Mouse (Mus musculus): ENCODE results near the gene Pip5kl1. TPM values are rescaled to one million over a fixed set of nuclear protein-coding genes. Genes with fewer than 3 reads are reported as not detected.

The Pip5kl1 gene
- polyA plus RNA-seq, 1 experiment from 2014 or later = 0.42 TPM

GRCm38 (mm10) chr2:32597248-32597647 is 22.7 kb downstream of the Pip5kl1 start:
- ATAC-seq (replicated peaks; ENCODE audit: low FRiP score, low read depth) = no peak
- Histone ChIP-seq H3K27ac (no peak overlapping the region), H3K4me1 (replicated peaks; ENCODE audit: insufficient read depth, low read length) (peaks cover 5% of the 10 kb centered on the region), H3K4me2 (ENCODE audit: low read length) (no peak overlapping the region), H3K9ac (ENCODE audit: low read depth, low read length) (no peak overlapping the region), H3K9me3 (replicated peaks; ENCODE audit: low read length) (no peaks in the 10 kb centered on the region), H3K4me3 (replicated peaks; ENCODE audit: low read depth, low read length) (no peak overlapping the region), H3K27me3 (ENCODE audit: insufficient read depth, low read length) (no peaks in the 10 kb centered on the region), H3K36me3 (ENCODE audit: insufficient read depth, low read length) (peaks cover 6% of the 10 kb centered on the region; the same call in 1 of the 2 replicates)
- WGBS = 89% methylated on average over 5 of the region's 5 CpGs
- no peak for DNase-seq (ENCODE audit: low spot score)
- TF ChIP-seq CTCF (IDR thresholded peaks at IDR 0.05; ENCODE audit: low read depth) = no peak

- Histone ChIP-seq H3K4me2 (ENCODE audit: low read length) (no peak overlapping the region), H3K27me3 (ENCODE audit: insufficient read depth, low read length) (no peaks in the 10 kb centered on the region), H3K36me3 (ENCODE audit: insufficient read depth, low read length) (peaks cover 6% of the 10 kb centered on the region; the same call in 1 of the 2 replicates), H3K27ac (no peak overlapping the region), H3K9me3 (replicated peaks; ENCODE audit: low read length) (no peaks in the 10 kb centered on the region), H3K9ac (ENCODE audit: low read depth, low read length) (no peak overlapping the region), H3K4me1 (replicated peaks; ENCODE audit: insufficient read depth, low read length) (peaks cover 7% of the 10 kb centered on the region), H3K4me3 (replicated peaks; ENCODE audit: low read depth, low read length) (no peak overlapping the region)
- TF ChIP-seq CTCF (IDR thresholded peaks at IDR 0.05; ENCODE audit: low read depth) = no peak
- WGBS = 83% methylated on average over 5 of the region's 5 CpGs
- DNase-seq (ENCODE audit: low spot score) (no peak), ATAC-seq (replicated peaks; ENCODE audit: low FRiP score, low read depth) (no peak)
Observed at GRCm38 (mm10) chr2:32597699-32598098, 23.1 kb downstream of the Pip5kl1 start.

GRCm38 (mm10) chr2:32598506-32598905 is 23.9 kb downstream of the Pip5kl1 start:
- Histone ChIP-seq H3K36me3 (ENCODE audit: insufficient read depth, low read length) (peaks cover 6% of the 10 kb centered on the region; the same call in 1 of the 2 replicates), H3K9ac (ENCODE audit: low read depth, low read length) (no peak overlapping the region), H3K4me1 (replicated peaks; ENCODE audit: insufficient read depth, low read length) (peaks cover 7% of the 10 kb centered on the region), H3K4me2 (ENCODE audit: low read length) (no peak overlapping the region), H3K27me3 (ENCODE audit: insufficient read depth, low read length) (no peaks in the 10 kb centered on the region), H3K4me3 (replicated peaks; ENCODE audit: low read depth, low read length) (no peak overlapping the region), H3K9me3 (replicated peaks; ENCODE audit: low read length) (no peaks in the 10 kb centered on the region), H3K27ac (no peak overlapping the region)
- no peak for TF ChIP-seq CTCF (IDR thresholded peaks at IDR 0.05; ENCODE audit: low read depth)
- WGBS = 54% methylated on average over 8 of the region's 8 CpGs
- no peak for ATAC-seq (replicated peaks; ENCODE audit: low FRiP score, low read depth)
- DNase-seq (ENCODE audit: low spot score) = no peak

GRCm38 (mm10) chr2:32599409-32599808 is 24.8 kb downstream of the Pip5kl1 start, which contains the start of gene St6galnac6:
Gene St6galnac6, plus strand, starts transcription at chr2:32599709.
- H3K4me1 ChIP-seq (replicated peaks; ENCODE audit: insufficient read depth, low read length) = peaks cover 7% of the 10 kb centered on the region
- H3K4me3 ChIP-seq (replicated peaks; ENCODE audit: low read depth, low read length) = no peak within 1 kb of the TSS
- no peaks in the 10 kb centered on the region for H3K27me3 ChIP-seq (ENCODE audit: insufficient read depth, low read length)
- H3K9me3 ChIP-seq (replicated peaks; ENCODE audit: low read length) = no peaks in the 10 kb centered on the region
- ATAC-seq (replicated peaks; ENCODE audit: low FRiP score, low read depth) (no peak), DNase-seq (ENCODE audit: low spot score) (no peak)
- no peak within 1 kb of the TSS for H3K27ac ChIP-seq
- no peak within 1 kb of the TSS for H3K4me2 ChIP-seq (ENCODE audit: low read length)
- peaks cover 6% of the 10 kb centered on the region; the same call in 1 of the 2 replicates for H3K36me3 ChIP-seq (ENCODE audit: insufficient read depth, low read length)
- 83% methylated on average over 3 of the region's 3 CpGs for WGBS
- TF ChIP-seq CTCF (IDR thresholded peaks at IDR 0.05; ENCODE audit: low read depth) = no peak
- H3K9ac ChIP-seq (ENCODE audit: low read depth, low read length) = no peak within 1 kb of the TSS

- ATAC-seq (replicated peaks; ENCODE audit: low FRiP score, low read depth) (no peak), DNase-seq (ENCODE audit: low spot score) (no peak)
- no peaks in the 10 kb centered on the region for H3K9me3 ChIP-seq (replicated peaks; ENCODE audit: low read length)
- H3K27ac ChIP-seq = 0 out of 2 replicates have a peak overlapping the region, but pooled peaks have one; percentile 27
- TF ChIP-seq CTCF (IDR thresholded peaks at IDR 0.05; ENCODE audit: low read depth) = peak; percentile 56
- H3K36me3 ChIP-seq (ENCODE audit: insufficient read depth, low read length) = no peaks in the 10 kb centered on the region
- H3K4me1 ChIP-seq (replicated peaks; ENCODE audit: insufficient read depth, low read length) = peaks cover 7% of the 10 kb centered on the region
- H3K4me2 ChIP-seq (ENCODE audit: low read length) = no peak overlapping the region
- H3K27me3 ChIP-seq (ENCODE audit: insufficient read depth, low read length) = no peaks in the 10 kb centered on the region
- no peak overlapping the region for H3K9ac ChIP-seq (ENCODE audit: low read depth, low read length)
- H3K4me3 ChIP-seq (replicated peaks; ENCODE audit: low read depth, low read length) = no peak overlapping the region
- 48% methylated on average over 8 of the region's 8 CpGs for WGBS
Observed at GRCm38 (mm10) chr2:32601417-32602065, 26.9 kb downstream of the Pip5kl1 start.

- under 1% methylated on average over 11 of the region's 11 CpGs for WGBS
- Histone ChIP-seq H3K9me3 (replicated peaks; ENCODE audit: low read length) (no peaks in the 10 kb centered on the region), H3K27me3 (ENCODE audit: insufficient read depth, low read length) (no peaks in the 10 kb centered on the region), H3K4me1 (replicated peaks; ENCODE audit: insufficient read depth, low read length) (peaks cover 7% of the 10 kb centered on the region), H3K27ac (peak overlapping the region; percentile 27; the same call in 1 of the 2 replicates), H3K36me3 (ENCODE audit: insufficient read depth, low read length) (no peaks in the 10 kb centered on the region), H3K4me3 (replicated peaks; ENCODE audit: low read depth, low read length) (peak overlapping the region; percentile 15), H3K9ac (ENCODE audit: low read depth, low read length) (peak overlapping the region; percentile 18; the same call in 1 of the 2 replicates), H3K4me2 (ENCODE audit: low read length) (peak overlapping the region; percentile 51)
- DNase-seq (ENCODE audit: low spot score) (peak; percentile 90), ATAC-seq (replicated peaks; ENCODE audit: low FRiP score, low read depth) (peak; percentile 44; the same call in 1 of the 2 replicates)
- peak; percentile 94 for TF ChIP-seq CTCF (IDR thresholded peaks at IDR 0.05; ENCODE audit: low read depth)
Observed at GRCm38 (mm10) chr2:32602600-32603054, 28.0 kb downstream of the Pip5kl1 start.

Measured in kidney, postnatal 0 days (tissue).